Mouse (Mus musculus) megakaryocyte, embryonic 14.5 days (primary cell): ENCODE measurements around the gene Set. TPM values are rescaled to one million over a fixed set of nuclear protein-coding genes. Genes with fewer than 3 reads are reported as not detected.
"Not testable (repeated sequence)": the region's sequence is repeated elsewhere in the genome, so short reads cannot be mapped to it uniquely, and the experiment has no call there.

Experiments used
- H3K27me3 ChIP-seq: replicated peaks from 2 replicates; pipeline ENCODE3; 2012; ENCODE audit warnings: inconsistent platforms
- H3K36me3 ChIP-seq: replicated peaks from 2 replicates; pipeline ENCODE3; 2012; ENCODE audit warnings: low read length, inconsistent platforms, mixed read lengths
- H3K4me1 ChIP-seq: 2 replicates; pipeline ENCODE4 v1.6.1; 2012; ENCODE audit warnings: inconsistent platforms
- H3K4me3 ChIP-seq: replicated peaks from 2 replicates; pipeline ENCODE3; 2012; ENCODE audit warnings: moderate library complexity, mild to moderate bottlenecking, inconsistent platforms
- H3K9me3 ChIP-seq: 2 replicates; pipeline ENCODE4 v1.6.1; 2012; ENCODE audit warnings: inconsistent platforms
- FLI1 ChIP-seq: IDR thresholded peaks from 2 replicates; pipeline ENCODE4 v1.6.1; 2012; ENCODE audit warnings: low read length, inconsistent platforms, mixed read lengths
- GATA1 ChIP-seq: IDR thresholded peaks from 3 replicates; pipeline ENCODE4 v1.6.1; 2012; ENCODE audit warnings: mixed read lengths, low read length, inconsistent platforms, borderline replicate concordance
- polyA plus RNA-seq: library from polyadenylated mRNA; stranded (reverse); fragments of >175 nt; gene quantifications from 2 replicates; pipeline ENCODE4 v1.2.3, GENCODE M21; 2012; ENCODE audit warnings: low replicate concordance; ENCODE audit not compliant: insufficient read depth

Gene Set
- polyA plus RNA-seq, 1 experiment, result 239 TPM

- H3K4me3 ChIP-seq, result peak overlapping the region; percentile 43
- peaks cover 27% of the 10 kb centered on the region for H3K36me3 ChIP-seq
- H3K4me1 ChIP-seq, result peaks cover 23% of the 10 kb centered on the region
- H3K27me3 ChIP-seq, result peaks cover 2% of the 10 kb centered on the region
- TF ChIP-seq FLI1 (no peak), GATA1 (no peak)
- H3K9me3 ChIP-seq, result peaks cover 5% of the 10 kb centered on the region
Measured at GRCm38 (mm10) chr2:30042445-30042844, 14.7 kb upstream of the Set start.

- Histone ChIP-seq H3K36me3 (peaks cover 14% of the 10 kb centered on the region), H3K27me3 (no peaks in the 10 kb centered on the region), H3K9me3 (no peaks in the 10 kb centered on the region), H3K4me3 (no peak overlapping the region), H3K4me1 (peaks cover 39% of the 10 kb centered on the region)
- TF ChIP-seq FLI1 (no peak), GATA1 (no peak)
Measured at GRCm38 (mm10) chr2:30044550-30044949, 12.6 kb upstream of the Set start.

DNA sequence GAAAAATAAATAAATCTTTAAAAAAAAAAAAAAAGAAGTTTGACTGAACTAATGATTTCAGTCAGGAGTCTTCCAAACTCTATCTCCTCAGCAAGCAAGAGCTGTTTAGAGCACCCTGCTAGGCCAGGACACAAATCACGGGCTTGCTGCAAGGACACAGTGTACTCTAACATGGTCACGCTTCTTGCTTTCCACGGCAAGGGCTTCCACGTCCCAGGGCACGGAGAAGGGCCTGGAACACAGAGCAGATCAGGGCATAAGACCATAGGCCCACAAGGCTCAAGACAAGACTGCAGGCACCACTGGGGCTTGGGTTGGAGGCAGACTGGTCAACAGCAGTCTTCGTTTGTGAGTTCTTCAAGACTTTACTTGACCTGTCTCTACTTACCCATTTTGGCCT lies 10.1 kb upstream of the Set start:
- TF ChIP-seq FLI1 (no peak), GATA1 (no peak)
- Histone ChIP-seq H3K4me1 (peaks cover 44% of the 10 kb centered on the region), H3K36me3 (peaks cover 10% of the 10 kb centered on the region), H3K4me3 (no peak overlapping the region), H3K27me3 (no peaks in the 10 kb centered on the region), H3K9me3 (no peaks in the 10 kb centered on the region)

GRCm38 (mm10) chr2:30048101-30048501 lies 9.1 kb upstream of the Set start:
- Histone ChIP-seq H3K36me3 (peaks cover 10% of the 10 kb centered on the region), H3K27me3 (no peaks in the 10 kb centered on the region), H3K9me3 (no peaks in the 10 kb centered on the region), H3K4me1 (peaks cover 40% of the 10 kb centered on the region), H3K4me3 (peak overlapping the region; percentile 97)
- TF ChIP-seq GATA1 (no peak), FLI1 (no peak)

DNA sequence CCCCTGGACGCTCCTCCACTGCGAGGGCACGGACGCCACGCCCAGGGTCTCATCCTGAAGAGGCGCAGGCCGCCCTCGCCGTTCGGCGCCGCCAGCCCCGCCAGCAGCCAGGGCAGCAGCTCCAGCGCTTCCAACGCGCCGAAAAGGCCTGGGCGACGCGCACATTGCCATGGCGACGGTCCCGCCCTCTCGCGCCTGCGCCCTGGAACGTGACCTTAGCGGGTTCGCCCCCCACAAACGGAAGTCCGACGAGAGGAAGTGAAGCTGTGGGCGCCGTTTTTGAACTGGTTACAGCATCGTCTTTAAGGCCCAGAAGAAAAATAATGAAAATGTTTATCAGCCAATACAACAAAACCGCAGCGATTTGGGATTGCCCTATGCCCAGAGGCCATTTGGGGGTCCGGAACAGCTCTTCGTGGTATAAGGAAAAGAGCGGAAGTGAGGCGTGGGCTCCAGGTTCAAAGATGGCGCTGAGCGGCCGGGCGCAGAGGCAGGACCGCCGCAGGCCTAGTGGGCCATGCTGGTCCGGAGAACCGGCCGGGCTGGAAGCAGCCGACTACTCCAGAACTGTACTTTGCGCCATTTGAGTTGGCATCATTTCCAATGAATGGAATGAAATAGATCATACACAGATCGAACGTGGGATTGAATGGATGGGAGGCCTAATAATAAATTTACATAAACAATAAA lies 8.3 kb upstream of the Set start, which contains the start of gene Wdr34:
Gene Wdr34 (minus strand): TSS at position 183 of the 690 bp plus-strand sequence.
- Histone ChIP-seq H3K4me1 (peaks cover 46% of the 10 kb centered on the region), H3K4me3 (peak within 1 kb of the TSS; percentile 97), H3K27me3 (no peaks in the 10 kb centered on the region), H3K36me3 (peaks cover 10% of the 10 kb centered on the region), H3K9me3 (no peaks in the 10 kb centered on the region)
- TF ChIP-seq GATA1, result no peak
- peak; percentile 91 for TF ChIP-seq FLI1

DNA sequence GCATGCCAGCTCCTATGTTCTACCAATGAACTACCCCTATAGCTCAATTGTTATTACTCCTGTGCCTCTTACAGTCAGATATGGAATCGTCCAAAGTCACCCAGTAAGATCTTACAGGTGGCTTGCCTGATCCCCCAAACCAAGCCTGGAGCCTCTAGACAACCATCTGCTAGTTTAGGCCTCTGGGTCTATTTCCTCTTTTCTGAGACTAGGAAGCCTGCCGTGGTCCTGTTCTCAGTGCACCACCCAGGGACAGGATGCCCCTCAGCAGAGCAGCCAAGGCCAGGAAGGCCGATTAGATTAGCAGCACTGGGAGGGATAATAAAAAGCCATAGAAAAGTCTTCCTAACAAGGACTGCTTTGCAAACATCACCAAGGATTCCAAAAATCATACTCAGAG lies 7.3 kb upstream of the Set start:
- Histone ChIP-seq H3K9me3 (no peaks in the 10 kb centered on the region), H3K36me3 (peaks cover 8% of the 10 kb centered on the region), H3K4me3 (no peak overlapping the region), H3K27me3 (no peaks in the 10 kb centered on the region), H3K4me1 (peaks cover 56% of the 10 kb centered on the region)
- TF ChIP-seq GATA1 (no peak), FLI1 (no peak)

GRCm38 (mm10) chr2:30051992-30052761 lies 5.0 kb upstream of the Set start:
- Histone ChIP-seq H3K4me3 (no peak overlapping the region), H3K4me1 (peaks cover 58% of the 10 kb centered on the region), H3K9me3 (no peaks in the 10 kb centered on the region), H3K27me3 (no peaks in the 10 kb centered on the region), H3K36me3 (peaks cover 4% of the 10 kb centered on the region)
- TF ChIP-seq GATA1 (no peak), FLI1 (no peak)

DNA sequence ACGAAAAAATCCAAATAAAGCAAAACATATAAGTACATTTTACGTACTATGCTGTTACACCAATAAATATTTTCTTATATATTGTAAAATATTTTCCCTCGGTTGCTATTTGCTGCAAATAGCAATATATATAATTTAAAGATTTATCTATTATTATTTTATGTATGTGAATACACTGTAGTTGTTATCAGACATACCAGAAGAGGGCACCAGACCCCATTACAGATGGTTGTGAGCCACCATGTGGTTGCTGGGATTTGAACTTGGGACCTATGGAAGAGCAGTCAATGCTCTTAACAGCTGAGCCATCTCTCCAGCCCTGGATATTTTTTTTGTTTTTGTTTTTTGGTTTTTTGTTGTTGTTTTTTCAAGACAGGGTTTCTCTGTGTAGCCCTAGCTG lies 1.9 kb upstream of the Set start:
- H3K9me3 ChIP-seq, H3K4me3 ChIP-seq, H3K36me3 ChIP-seq, H3K27me3 ChIP-seq: not testable (repeated sequence)
- peaks cover 36% of the 10 kb centered on the region for H3K4me1 ChIP-seq

DNA sequence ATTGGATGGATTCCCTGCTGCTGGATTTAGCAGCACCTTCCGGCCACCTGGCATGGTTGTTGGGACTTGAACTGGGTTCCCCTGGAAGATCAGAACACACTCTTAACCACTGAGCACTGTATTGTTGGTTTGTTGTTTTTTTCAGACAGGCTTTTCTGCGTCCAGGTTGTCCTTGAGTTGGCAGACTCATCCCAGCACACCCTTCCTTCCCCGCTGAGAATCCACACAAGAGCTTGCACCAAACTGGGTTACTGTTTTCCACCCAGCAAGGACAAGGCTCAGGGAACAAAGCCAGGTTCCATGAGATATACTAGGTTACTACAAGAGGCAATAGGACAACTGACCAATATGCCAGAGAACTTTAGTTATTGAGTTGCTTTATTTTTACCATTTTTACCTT lies 442 bp upstream of the Set start:
- TF ChIP-seq FLI1 (no peak), GATA1 (no peak)
- H3K27me3 ChIP-seq, result no peaks in the 10 kb centered on the region
- no peaks in the 10 kb centered on the region for H3K36me3 ChIP-seq
- H3K4me3 ChIP-seq, result no peak overlapping the region
- no peaks in the 10 kb centered on the region for H3K9me3 ChIP-seq
- H3K4me1 ChIP-seq, result peaks cover 43% of the 10 kb centered on the region

DNA sequence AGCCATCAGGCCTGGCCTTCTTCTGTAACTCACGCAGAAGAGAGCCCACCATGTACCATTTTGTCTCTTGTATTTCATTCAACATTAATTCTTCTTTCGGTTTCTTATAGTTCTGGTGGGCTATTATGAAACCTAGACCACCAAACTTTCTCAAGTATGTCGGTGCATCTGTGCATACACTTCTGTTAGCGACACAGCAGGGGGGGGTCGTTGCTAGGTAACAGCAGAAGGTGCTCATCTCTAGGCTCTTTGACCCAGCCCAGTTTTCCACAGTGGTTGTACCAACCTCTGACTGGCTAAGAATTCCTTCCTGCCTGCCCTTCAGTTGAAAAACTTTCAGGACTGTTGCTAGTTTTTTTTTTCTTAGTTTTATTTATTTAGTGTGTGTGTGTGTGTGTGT lies 1.2 kb downstream of the Set start:
- TF ChIP-seq GATA1 (no peak), FLI1 (no peak)
- H3K36me3 ChIP-seq, result no peaks in the 10 kb centered on the region

More for the DNA sequence above, 1.2 kb downstream of the Set start:
- Histone ChIP-seq H3K4me1 (peaks cover 48% of the 10 kb centered on the region), H3K27me3 (no peaks in the 10 kb centered on the region), H3K9me3 (no peaks in the 10 kb centered on the region), H3K4me3 (no peak overlapping the region)
